Mouse (Mus musculus): ENCODE data around the gene Zdhhc12.

GRCm38 (mm10) chr2:30084113-30084512 lies 9.3 kb downstream of the Zdhhc12 start:
- no peak for TF ChIP-seq TAL1 (IDR thresholded peaks at IDR 0.05; ENCODE audit: low read length)
- TF ChIP-seq GATA1 (IDR thresholded peaks at IDR 0.05; ENCODE audit: low read length): no peak
